Mouse (Mus musculus): ENCODE measurements at regions not wholly inside any gene's neighbourhood (a gene's known extent, or its start where the extent isn't known, plus 50 kb on each side); places are given as distances from the start of the nearest gene placed in this dataset.

- DNase-seq (ENCODE audit: low spot score) = no peak
These were observed 85.6 kb downstream of the Fgf18 start for GRCm38 (mm10) chr11:33061570-33061969.

- no peak for DNase-seq (ENCODE audit: low spot score)
These were observed 86.8 kb downstream of the Fgf18 start for GRCm38 (mm10) chr11:33060352-33060751.

GRCm38 (mm10) chr11:33050216-33050615 is 97.0 kb downstream of the Fgf18 start:
- no peak for DNase-seq (ENCODE audit: low spot score)

GRCm38 (mm10) chr11:33039854-33040792 is 107.1 kb downstream of the Fgf18 start:
- no peak for DNase-seq (ENCODE audit: low spot score)

GRCm38 (mm10) chr11:33036367-33036766 is 110.8 kb downstream of the Fgf18 start:
- no peak for DNase-seq (ENCODE audit: low spot score)

GRCm38 (mm10) chr11:33028920-33029319 is 118.3 kb downstream of the Fgf18 start:
- peak; percentile 32 for DNase-seq (ENCODE audit: low spot score)

- DNase-seq (ENCODE audit: low spot score) = no peak
These were observed 120.1 kb downstream of the Fgf18 start for GRCm38 (mm10) chr11:33027121-33027520.

GRCm38 (mm10) chr11:33013229-33014185 is 133.7 kb downstream of the Fgf18 start:
- DNase-seq (ENCODE audit: low spot score) = no peak

- DNase-seq (ENCODE audit: low spot score) = no peak
These were observed 134.6 kb downstream of the Fgf18 start for GRCm38 (mm10) chr11:33012384-33013160.

- no peak for DNase-seq (ENCODE audit: low spot score)
These were observed 138.6 kb downstream of the Fgf18 start for GRCm38 (mm10) chr11:33008611-33009010.

GRCm38 (mm10) chr11:33007826-33008530 is 139.2 kb downstream of the Fgf18 start:
- no peak for DNase-seq (ENCODE audit: low spot score)

GRCm38 (mm10) chr11:33007366-33007765 is 139.8 kb downstream of the Fgf18 start:
- DNase-seq (ENCODE audit: low spot score) = no peak

GRCm38 (mm10) chr11:33005183-33005582 is 142.0 kb downstream of the Fgf18 start:
- peak; percentile 42 for DNase-seq (ENCODE audit: low spot score)

GRCm38 (mm10) chr11:33004603-33005002 is 142.6 kb downstream of the Fgf18 start:
- no peak for DNase-seq (ENCODE audit: low spot score)

- no peak for DNase-seq (ENCODE audit: low spot score)
These were observed 147.4 kb downstream of the Fgf18 start for GRCm38 (mm10) chr11:32999684-33000255.

- no peak for DNase-seq (ENCODE audit: low spot score)
These were observed 148.3 kb downstream of the Fgf18 start for GRCm38 (mm10) chr11:32998687-32999605.

- DNase-seq (ENCODE audit: low spot score) = no peak
These were observed 152.8 kb downstream of the Fgf18 start for GRCm38 (mm10) chr11:32994391-32994790.

GRCm38 (mm10) chr11:32993439-32993838 is 153.8 kb downstream of the Fgf18 start:
- no peak for DNase-seq (ENCODE audit: low spot score)

GRCm38 (mm10) chr11:32991036-32991616 is 156.1 kb downstream of the Fgf18 start:
- DNase-seq (ENCODE audit: low spot score) = no peak
